Mouse (Mus musculus) gastrocnemius, postnatal 10 days (tissue): ENCODE data around the gene Sept5. TPM values are rescaled to one million over a fixed set of nuclear protein-coding genes. Genes with fewer than 3 reads are reported as not detected.

ENCODE experiments used
- DNase-seq: peaks from one replicate; pipeline ENCODE4 v3.0.0; 2021; ENCODE audit warnings: mixed read lengths
- long read RNA-seq, 2 experiments: library from polyadenylated mRNA; stranded (forward); transcript quantifications; one replicate each; pipeline ENCODE4 v2.0.0; 2021
- total RNA-seq, 2 experiments: library from RNA; stranded (reverse); gene quantifications; 2 replicates each; pipeline ENCODE4 v1.2.3; 2021

The Sept5 gene
- total RNA-seq = 10 to 100 TPM in 1 of 2 experiments, 1 to 10 TPM in 1; 7.9 to 15.7 TPM
- long read RNA-seq, experiment 1, partial matches to known transcripts = 1 of 4 reads
- long read RNA-seq, experiment 1, other reads (novel, unspliced or antisense) = 0 of 4 reads
- long read RNA-seq, experiment 2, partial matches to known transcripts = 1 of 2 reads
- long read RNA-seq, experiment 2, other reads (novel, unspliced or antisense) = 0 of 2 reads

GRCm38 (mm10) chr16:18629390-18630231, at the start of gene Sept5:
Gene Sept5, minus strand, starts transcription at chr16:18629954.
- peak; percentile 79 for DNase-seq

- no peak for DNase-seq
These were observed 49.4 kb upstream of the Sept5 start for GRCm38 (mm10) chr16:18679112-18679511.

DNA sequence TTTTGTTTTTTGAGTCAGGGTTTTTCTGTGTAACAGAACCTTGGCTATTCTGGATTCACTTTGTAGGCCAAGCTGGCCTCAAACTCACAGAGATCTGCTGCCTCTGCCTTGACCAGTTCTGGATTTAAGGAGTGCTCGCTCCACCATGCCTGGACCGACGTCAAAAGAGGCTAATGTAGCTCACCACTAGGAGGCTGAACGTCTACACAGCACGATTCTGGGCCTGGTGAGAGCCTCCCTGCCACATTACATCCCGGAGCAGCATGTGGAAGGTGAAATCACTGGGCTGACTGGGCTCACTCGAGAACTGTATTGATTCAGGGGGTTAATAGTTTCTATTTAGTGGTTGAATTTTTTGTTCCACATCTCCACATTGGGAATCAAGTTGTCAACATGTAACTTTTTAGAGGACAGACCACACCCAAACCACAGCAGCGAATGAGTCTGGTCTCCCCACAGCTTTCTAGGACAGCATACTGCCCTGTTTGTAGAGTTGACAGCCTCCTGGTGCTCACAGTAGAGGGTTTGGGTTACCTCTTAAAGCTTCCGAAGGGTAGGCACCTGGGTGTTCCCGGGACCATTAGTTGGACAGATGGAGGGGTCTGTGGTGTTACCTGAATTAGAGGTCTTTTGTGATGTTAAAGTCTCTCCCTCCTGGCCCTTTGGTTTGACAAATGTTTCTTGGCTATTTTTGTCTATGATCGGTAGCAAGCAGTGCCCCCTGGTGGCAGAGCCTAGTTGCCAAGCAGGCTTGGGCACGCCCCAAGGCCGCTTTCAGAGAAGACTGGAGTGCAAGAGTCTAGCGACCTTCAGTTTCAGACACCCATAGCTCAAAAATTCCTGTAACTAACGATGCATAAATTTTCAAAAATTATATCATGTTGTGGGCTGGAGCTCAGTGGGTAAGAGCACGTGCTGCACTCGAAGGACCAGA, 48.3 kb upstream of the Sept5 start:
- peak; percentile 84 for DNase-seq

- no peak for DNase-seq
These were observed 43.3 kb upstream of the Sept5 start for GRCm38 (mm10) chr16:18673005-18673404.

GRCm38 (mm10) chr16:18672027-18672426, 42.3 kb upstream of the Sept5 start:
- DNase-seq = no peak

GRCm38 (mm10) chr16:18669914-18670313, 40.2 kb upstream of the Sept5 start:
- DNase-seq = no peak

- no peak for DNase-seq
These were observed 28.8 kb upstream of the Sept5 start for GRCm38 (mm10) chr16:18658597-18658996.

GRCm38 (mm10) chr16:18655372-18656098, 25.8 kb upstream of the Sept5 start:
- DNase-seq = no peak

DNA sequence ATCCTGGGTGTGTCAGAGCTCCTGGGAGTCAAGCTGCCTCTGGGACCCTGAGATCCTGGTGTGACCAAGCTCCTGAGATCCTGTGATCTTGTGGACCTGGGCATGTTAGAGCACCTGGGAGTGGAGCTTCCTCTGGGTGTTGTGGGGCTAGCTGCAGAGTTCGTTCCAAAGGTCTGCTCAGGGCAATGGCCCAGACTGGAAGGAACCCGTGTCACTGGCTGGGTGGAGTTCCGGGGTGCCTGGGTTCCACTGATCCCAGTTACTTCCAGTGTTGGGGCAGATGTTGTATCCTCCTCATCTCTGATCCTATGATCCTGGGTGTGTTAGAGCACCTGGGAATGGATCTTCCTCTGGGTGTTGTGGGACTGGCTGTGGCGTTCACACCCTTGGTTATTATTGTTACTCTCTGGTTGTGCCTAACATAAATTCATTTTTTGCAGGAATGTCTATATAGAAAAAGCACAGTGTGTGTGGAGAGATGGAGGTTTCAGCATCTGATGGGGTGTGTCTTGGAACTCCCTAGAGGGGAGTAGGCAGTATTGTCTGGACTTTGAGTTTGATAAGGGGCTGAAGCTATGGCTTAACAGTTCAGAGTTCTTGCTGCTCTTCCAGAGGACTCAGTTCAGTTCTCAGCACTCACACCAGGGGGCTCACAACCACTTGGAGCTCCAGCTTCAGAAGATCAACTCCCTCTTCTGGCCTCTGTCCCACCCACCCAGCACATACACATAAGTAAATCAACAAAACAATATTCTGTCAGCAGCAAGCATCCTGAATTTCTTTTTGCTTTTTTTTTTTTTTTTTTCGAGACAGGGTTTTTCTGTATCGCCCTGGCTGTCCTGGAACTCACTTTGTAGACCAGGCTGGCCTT, 23.8 kb upstream of the Sept5 start:
- no peak for DNase-seq

DNA sequence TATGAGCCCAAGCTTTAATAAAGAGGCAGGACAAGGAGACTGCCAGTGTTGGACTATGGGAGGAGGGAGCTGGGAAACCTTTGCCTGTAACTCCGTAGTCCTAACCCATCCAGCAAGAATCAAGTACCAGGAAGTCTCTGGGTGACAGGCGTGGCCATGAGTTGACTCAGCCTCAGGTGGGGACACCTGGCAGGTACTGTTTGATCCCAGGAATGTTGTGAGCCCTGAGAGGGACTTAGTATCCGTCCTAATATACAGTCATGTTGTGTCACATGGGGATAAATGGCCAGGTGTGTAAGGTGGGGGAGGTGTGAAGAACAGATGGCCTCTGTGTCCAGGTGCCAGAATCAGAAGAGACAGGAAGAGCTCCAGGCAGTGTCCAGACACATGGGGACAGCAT, 19.4 kb upstream of the Sept5 start:
- no peak for DNase-seq

GRCm38 (mm10) chr16:18645329-18645728, 15.6 kb upstream of the Sept5 start:
- DNase-seq = no peak

DNA sequence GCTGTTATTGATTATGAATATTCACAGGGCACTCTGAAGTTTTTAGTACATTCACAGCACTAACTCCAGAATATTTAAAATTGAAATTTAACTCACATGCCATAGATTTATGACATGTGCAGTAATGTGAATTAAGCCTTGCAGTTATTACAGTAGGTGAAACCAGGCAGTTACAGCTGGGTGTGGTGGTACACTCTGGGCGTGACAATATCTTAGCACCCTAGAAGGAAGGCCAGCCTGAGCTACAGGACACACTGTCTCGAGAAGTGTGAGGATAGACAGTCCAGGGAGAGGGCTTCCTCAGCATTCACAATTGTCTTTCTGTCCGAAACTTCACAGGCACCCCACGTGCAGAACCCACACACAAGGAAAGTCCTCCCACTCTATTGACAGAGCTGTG, 14.7 kb upstream of the Sept5 start:
- DNase-seq = no peak

GRCm38 (mm10) chr16:18643406-18643998, 13.7 kb upstream of the Sept5 start:
- DNase-seq = no peak

DNA sequence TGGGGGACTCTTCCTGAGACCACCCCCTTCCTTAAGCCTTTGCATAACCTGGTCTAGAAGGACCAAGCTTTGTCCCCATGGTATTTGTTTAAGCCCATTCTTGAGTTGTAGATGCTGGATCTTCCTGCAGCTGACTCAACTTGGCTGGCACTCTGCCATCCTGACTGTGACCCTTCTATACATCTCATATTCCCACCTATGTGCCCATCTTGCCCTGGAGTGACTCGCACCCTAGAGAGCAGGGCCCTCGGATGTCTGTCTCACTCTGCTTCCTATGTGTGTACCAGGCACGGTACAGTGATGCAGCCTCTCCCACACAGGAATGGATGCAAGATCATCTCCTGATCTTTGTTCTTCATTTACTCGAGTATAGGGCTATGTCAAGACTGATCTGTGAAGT, 13.1 kb upstream of the Sept5 start:
- DNase-seq = no peak

- DNase-seq = no peak
These were observed 12.5 kb upstream of the Sept5 start for GRCm38 (mm10) chr16:18642291-18642690.

GRCm38 (mm10) chr16:18639382-18639929, 9.7 kb upstream of the Sept5 start:
- no peak for DNase-seq

- DNase-seq = no peak
These were observed 8.6 kb upstream of the Sept5 start for GRCm38 (mm10) chr16:18638396-18638795.

DNA sequence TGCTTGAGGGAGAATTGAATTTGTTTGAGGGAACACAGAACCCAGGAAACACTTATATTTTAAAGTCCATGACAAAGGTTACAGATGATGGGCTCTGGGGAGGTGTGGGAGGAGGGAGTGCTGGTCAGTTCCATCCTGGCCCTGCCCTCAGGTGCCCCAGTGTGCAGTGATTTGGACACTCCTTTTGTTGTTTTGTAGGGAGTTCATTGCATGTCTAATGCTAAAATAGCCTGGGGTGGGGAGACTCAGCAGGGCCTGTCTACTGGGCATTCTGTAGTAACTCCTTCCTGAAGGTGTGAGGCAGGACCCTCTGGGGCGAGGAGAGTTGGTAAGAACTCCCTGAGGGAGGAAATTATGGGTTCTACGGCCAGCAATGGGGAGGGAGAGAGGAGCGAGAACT, 7.0 kb upstream of the Sept5 start:
- DNase-seq = no peak

DNA sequence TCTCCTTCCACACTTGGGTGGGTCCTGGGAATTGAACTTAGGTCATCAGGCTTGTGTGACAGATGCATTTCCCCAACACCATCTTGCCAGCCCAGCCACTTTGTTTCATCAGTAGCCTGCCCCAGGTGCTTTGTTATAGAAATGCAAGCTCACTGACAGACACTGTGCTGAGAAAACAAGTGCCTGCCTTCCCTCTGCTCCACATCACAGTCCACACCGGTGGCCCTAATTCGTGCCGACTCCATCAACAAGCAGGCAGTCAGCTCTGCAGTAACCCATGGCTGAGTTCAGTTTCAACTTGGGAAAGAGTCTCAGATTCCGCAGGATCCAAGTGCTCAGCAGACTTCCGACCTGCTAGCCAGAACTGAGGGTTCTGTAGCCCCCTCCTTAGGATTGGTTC, 6.6 kb upstream of the Sept5 start:
- no peak for DNase-seq

DNA sequence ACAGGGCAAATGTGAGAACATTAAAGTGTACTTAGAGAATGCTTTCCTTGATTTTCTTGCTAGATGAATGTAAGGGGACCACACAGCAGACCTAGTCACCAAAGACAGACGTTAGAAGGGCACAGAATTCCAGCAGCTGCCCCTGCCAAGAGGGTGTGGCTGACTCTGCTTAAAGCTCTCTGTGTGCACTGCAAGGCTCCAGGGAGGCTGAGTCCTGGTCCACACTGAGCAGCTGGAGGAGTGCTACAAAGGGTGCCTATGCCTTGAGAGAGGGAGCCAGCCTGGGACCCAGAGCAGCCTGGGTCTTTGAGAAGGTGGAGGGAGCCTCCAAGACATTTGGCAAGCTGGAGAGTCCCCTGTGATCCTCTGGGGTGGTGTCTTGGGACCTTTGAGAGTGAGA, 3.6 kb upstream of the Sept5 start:
- DNase-seq = peak; percentile 4
